Mouse (Mus musculus) heart, adult 9 months (tissue): ENCODE measurements around the gene Syne3.

Experiments
- DNase-seq, 2 experiments: peaks; one replicate each; pipeline ENCODE4 v3.0.0; 2022; ENCODE audit warnings: low spot score in 2 of 2

The Syne3 gene

GRCm38 (mm10) chr12:105025947-105026586 is 16.5 kb upstream of the Syne3 start:
- DNase-seq: no peak

GRCm38 (mm10) chr12:105025271-105025946 is 15.8 kb upstream of the Syne3 start:
- DNase-seq: peak; percentile 56 to 72

GRCm38 (mm10) chr12:105022776-105023175 is 13.2 kb upstream of the Syne3 start:
- no peak for DNase-seq

GRCm38 (mm10) chr12:105022141-105022540 is 12.5 kb upstream of the Syne3 start:
- DNase-seq: no peak

GRCm38 (mm10) chr12:105021441-105022069 is 11.9 kb upstream of the Syne3 start:
- no peak for DNase-seq

GRCm38 (mm10) chr12:105019359-105020219 is 10.0 kb upstream of the Syne3 start:
- DNase-seq: peak; percentile 80 to 86

- DNase-seq: no peak
These were observed 7.0 kb upstream of the Syne3 start for GRCm38 (mm10) chr12:105016639-105017038.

GRCm38 (mm10) chr12:105016199-105016598 is 6.6 kb upstream of the Syne3 start:
- DNase-seq: no peak

- peak; percentile 87 to 89 for DNase-seq
These were observed 3.5 kb upstream of the Syne3 start for GRCm38 (mm10) chr12:105013065-105013464.

- DNase-seq: no peak
These were observed 2.7 kb upstream of the Syne3 start for GRCm38 (mm10) chr12:105012314-105012713.

- no peak for DNase-seq
These were observed 2.0 kb upstream of the Syne3 start for GRCm38 (mm10) chr12:105011589-105011988.

GRCm38 (mm10) chr12:105010213-105010790 is 693 bp upstream of the Syne3 start:
- no peak for DNase-seq

- peak; percentile 59 to 60 for DNase-seq
These were observed 844 bp downstream of the Syne3 start for GRCm38 (mm10) chr12:105008752-105009178.

GRCm38 (mm10) chr12:105008150-105008549 is 1.5 kb downstream of the Syne3 start:
- no peak for DNase-seq

- DNase-seq: no peak
These were observed 4.0 kb downstream of the Syne3 start for GRCm38 (mm10) chr12:105005715-105005972.

- DNase-seq: no peak
These were observed 4.5 kb downstream of the Syne3 start for GRCm38 (mm10) chr12:105004956-105005714.

GRCm38 (mm10) chr12:105003715-105004114 is 5.9 kb downstream of the Syne3 start:
- no peak for DNase-seq

- no peak for DNase-seq
These were observed 6.5 kb downstream of the Syne3 start for GRCm38 (mm10) chr12:105003158-105003557.

GRCm38 (mm10) chr12:105002340-105003132 is 7.1 kb downstream of the Syne3 start:
- no peak for DNase-seq

GRCm38 (mm10) chr12:105001317-105001716 is 8.3 kb downstream of the Syne3 start:
- no peak for DNase-seq
